ENCODE assay signal across 10 mouse cellular contexts in the genomic region with DNA sequence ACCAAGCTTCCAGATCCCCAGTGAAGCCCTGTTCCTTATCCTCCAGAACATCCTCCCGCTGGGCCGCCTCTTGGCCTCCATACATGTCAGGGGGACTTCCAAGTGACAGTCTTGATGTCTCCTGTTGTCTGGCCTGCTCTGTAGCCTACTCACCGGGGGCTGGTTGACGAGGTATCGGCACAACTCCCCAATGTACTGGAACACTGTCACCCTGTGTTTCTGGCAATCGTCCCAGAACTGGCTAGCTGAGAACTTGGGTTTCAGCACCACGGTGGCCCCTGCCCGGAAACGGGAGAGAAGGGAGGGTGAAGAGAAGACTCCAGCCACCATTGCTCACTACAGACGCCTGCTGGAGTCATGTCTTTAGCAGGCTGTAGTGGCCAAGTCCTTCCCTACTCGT. TPM values are rescaled to one million over a fixed set of nuclear protein-coding genes. Genes with fewer than 3 reads are reported as not detected.
DNase-seq lines count a peak whose midpoint lies in the region; ATAC-seq and TF ChIP-seq lines count a peak whose summit lies in the region.
"Had no signal": no experiment of that assay in that cellular context is flagged by ENCODE, and none has a peak within 500 bp of the region (broad histone marks: within the 10 kb centered on the region; RNA-seq: fewer than 3 reads in every experiment).

No protein-coding gene starts in this region.

- no peak for ATAC-seq in heart, embryonic 13.5 days (ENCODE audit: extremely low read depth, insufficient number of reproducible peaks, low FRiP score, low TSS enrichment)
- no peak for ATAC-seq in forebrain, embryonic 15.5 days (replicated peaks)
- no peak for ATAC-seq in erythroblast, adult 5-6 weeks (replicated peaks; ENCODE audit: low FRiP score, poor library complexity, severe bottlenecking)

- no peaks in the 10 kb centered on the region for H3K79me2 ChIP-seq in heart, adult 2 months (replicated peaks; ENCODE audit: control insufficient read depth, insufficient read depth, low read length)

- peaks cover 39% of the 10 kb centered on the region for H3K36me3 ChIP-seq in heart, embryonic 13.5 days
- no peaks in the 10 kb centered on the region for H3K36me3 ChIP-seq in heart, adult 2 months (ENCODE audit: control insufficient read depth, insufficient read depth, low read length)
- H3K36me3 ChIP-seq in forebrain, embryonic 15.5 days = peaks cover 12% of the 10 kb centered on the region

- H3K27me3 ChIP-seq in heart, embryonic 13.5 days (replicated peaks) = no peaks in the 10 kb centered on the region
- H3K27me3 ChIP-seq in heart, adult 2 months (ENCODE audit: control insufficient read depth, insufficient read depth, low read length) = no peaks in the 10 kb centered on the region
- no peaks in the 10 kb centered on the region for H3K27me3 ChIP-seq in forebrain, embryonic 15.5 days
- H3K27me3 ChIP-seq: CH12.LX had no signal

- H3K4me3 ChIP-seq in heart, embryonic 13.5 days = no peak overlapping the region
- H3K4me3 ChIP-seq in heart, adult 2 months = no peak overlapping the region
- peak overlapping the region; percentile 69; the same call in 1 of the 2 replicates for H3K4me3 ChIP-seq in forebrain, embryonic 15.5 days
- H3K4me3 ChIP-seq: liver, embryonic 13.5 days had no signal

- H3K27ac ChIP-seq in heart, embryonic 13.5 days (replicated peaks) = no peak overlapping the region
- no peak overlapping the region for H3K27ac ChIP-seq in heart, adult 2 months
- H3K27ac ChIP-seq in forebrain, embryonic 15.5 days (replicated peaks) = no peak overlapping the region
- H3K27ac ChIP-seq: liver, embryonic 13.5 days had no signal

- TF ChIP-seq POLR2A in heart, adult 2 months (IDR thresholded peaks at IDR 0.05; ENCODE audit: insufficient read depth, low read depth, low read length) = no peak

- TF ChIP-seq EP300 in heart, adult 2 months (IDR thresholded peaks at IDR 0.05; ENCODE audit: insufficient read depth, low read depth, low read length) = no peak

- no peaks in the 10 kb centered on the region for H3K9me3 ChIP-seq in heart, embryonic 13.5 days
- H3K9me3 ChIP-seq in forebrain, embryonic 15.5 days = no peaks in the 10 kb centered on the region
- H3K9me3 ChIP-seq: liver, embryonic 13.5 days had no signal

- intact Hi-C loops in heart, adult 2 months (cut with DNase I) = no loop called here

- no peak for DNase-seq in heart, adult 2 months
- peak; percentile 31 for DNase-seq in MN1 (ENCODE audit: low spot score)
- peak; percentile 62 for DNase-seq in kidney, postnatal 14 days
- DNase-seq in lung, postnatal 36 days = peak; percentile 39
- no peak for DNase-seq in thymus, postnatal 14 days
- DNase-seq: liver, embryonic 13.5 days had no signal

- peaks cover 34% of the 10 kb centered on the region for H3K4me1 ChIP-seq in heart, embryonic 13.5 days
- peaks cover 6% of the 10 kb centered on the region for H3K4me1 ChIP-seq in heart, adult 2 months (ENCODE audit: control insufficient read depth, insufficient read depth, low read length)
- peaks cover 33% of the 10 kb centered on the region for H3K4me1 ChIP-seq in forebrain, embryonic 15.5 days

- 44% methylated on average over 11 of the region's 11 CpGs for WGBS in heart, embryonic 13.5 days
- WGBS in heart, adult 2 months = 40% methylated on average over 11 of the region's 11 CpGs
- 52% methylated on average over 11 of the region's 11 CpGs for WGBS in forebrain, embryonic 15.5 days

- no peak for TF ChIP-seq CTCF in heart, adult 2 months (IDR thresholded peaks at IDR 0.05)

- H3K9ac ChIP-seq in heart, embryonic 13.5 days = peak overlapping the region; percentile 19
- H3K9ac ChIP-seq in heart, adult 2 months (ENCODE audit: low read depth, low read length) = no peak overlapping the region
- no peak overlapping the region for H3K9ac ChIP-seq in forebrain, embryonic 15.5 days (replicated peaks)
- H3K9ac ChIP-seq: liver, embryonic 13.5 days had no signal

- peak overlapping the region; percentile 97 for H3K4me2 ChIP-seq in heart, embryonic 13.5 days
- peak overlapping the region; percentile 91 for H3K4me2 ChIP-seq in forebrain, embryonic 15.5 days (replicated peaks)
- H3K4me2 ChIP-seq: liver, embryonic 13.5 days had no signal

RNA-seq across cellular contexts. Expression of a gene that starts 2.3 kb away (rescaled TPM):
- 5.5 and 7.2 TPM in 2 replicates for polyA plus RNA-seq in heart, embryonic 13.5 days (2015; fragmentation: Nextera tagmentation; extraction: Ambion mirVana)
- 1 to 10 TPM in 1 of 2 experiments, under 1 TPM in 1; 0.76 to 1.1 TPM for total RNA-seq in heart, adult 2 months (2021)
- polyA plus RNA-seq in heart, adult 2 months (2012; rRNA removed) = 2.2 and 3.7 TPM in 2 replicates
- polyA plus RNA-seq in forebrain, embryonic 15.5 days (2015; fragmentation: Nextera tagmentation; extraction: Ambion mirVana) = 18.5 and 18.8 TPM in 2 replicates
- not detected in 2 replicates for total RNA-seq in erythroblast, adult 5-6 weeks (2015; ENCODE audit: low replicate concordance)
- 0.68 TPM in 1 of 2 replicates, not detected in the other for total RNA-seq in erythroblast, adult 5-6 weeks (2017; ENCODE audit: low replicate concordance)

RNA-seq across cellular contexts. Expression of a gene that starts 45.9 kb away (rescaled TPM):
- polyA plus RNA-seq in heart, embryonic 13.5 days (2015; fragmentation: Nextera tagmentation; extraction: Ambion mirVana) = 17.5 and 19.8 TPM in 2 replicates
- 10 to 100 TPM; 22.9 to 26.3 TPM for total RNA-seq in heart, adult 2 months (2021)
- 15.2 and 21.8 TPM in 2 replicates for polyA plus RNA-seq in heart, adult 2 months (2012; rRNA removed)
- polyA plus RNA-seq in forebrain, embryonic 15.5 days (2015; fragmentation: Nextera tagmentation; extraction: Ambion mirVana) = 33.6 and 36.5 TPM in 2 replicates
- total RNA-seq in erythroblast, adult 5-6 weeks (2015; ENCODE audit: low replicate concordance) = 6.0 and 6.9 TPM in 2 replicates
- 5.1 and 10.5 TPM in 2 replicates for total RNA-seq in erythroblast, adult 5-6 weeks (2017; ENCODE audit: low replicate concordance)

Comparison
In these comparisons a context has a peak if more than half of its experiments do, and no peak if none do; other contexts are left out.
1. DNase-seq: peak in MN1 (single experiment), kidney, postnatal 14 days (single experiment) and lung, postnatal 36 days (single experiment); none in heart, adult 2 months (0 of 2) and thymus, postnatal 14 days (single experiment).